Mouse (Mus musculus) c-Kit-positive CD71-negative TER-119-negative erythroid progenitor cells, embryonic 14.5 days (primary cell): Measurements from ENCODE around the gene Isg20l2.

Experiments used
- DNase-seq: peaks from one replicate; pipeline ENCODE4 v3.0.0-alpha.2; 2013; ENCODE audit warnings: low read depth

The Isg20l2 gene

GRCm38 (mm10) chr3:87948378-87949265 lies 18.5 kb downstream of the Isg20l2 start, which contains the start of gene Crabp2:
Gene Crabp2, plus strand, starts transcription at chr3:87948666.
- no peak for DNase-seq

GRCm38 (mm10) chr3:87949266-87949954 lies 19.3 kb downstream of the Isg20l2 start:
- DNase-seq, result no peak

GRCm38 (mm10) chr3:87949955-87950515 lies 19.9 kb downstream of the Isg20l2 start:
- no peak for DNase-seq

DNA sequence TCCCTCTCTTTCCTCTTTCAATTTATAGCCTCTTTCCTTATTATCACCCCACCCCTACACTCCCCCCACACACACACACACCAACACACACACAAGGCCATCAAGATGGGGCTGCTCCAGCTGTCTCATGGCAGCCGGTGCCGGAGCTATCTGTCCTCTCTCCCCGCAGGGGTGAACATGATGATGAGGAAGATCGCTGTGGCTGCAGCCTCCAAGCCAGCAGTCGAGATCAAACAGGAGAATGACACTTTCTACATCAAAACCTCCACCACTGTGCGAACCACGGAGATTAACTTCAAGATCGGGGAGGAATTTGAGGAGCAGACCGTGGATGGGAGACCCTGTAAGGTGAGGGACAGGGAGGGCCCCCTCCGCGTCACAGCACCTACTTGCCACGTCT lies 21.8 kb downstream of the Isg20l2 start:
- no peak for DNase-seq

DNA sequence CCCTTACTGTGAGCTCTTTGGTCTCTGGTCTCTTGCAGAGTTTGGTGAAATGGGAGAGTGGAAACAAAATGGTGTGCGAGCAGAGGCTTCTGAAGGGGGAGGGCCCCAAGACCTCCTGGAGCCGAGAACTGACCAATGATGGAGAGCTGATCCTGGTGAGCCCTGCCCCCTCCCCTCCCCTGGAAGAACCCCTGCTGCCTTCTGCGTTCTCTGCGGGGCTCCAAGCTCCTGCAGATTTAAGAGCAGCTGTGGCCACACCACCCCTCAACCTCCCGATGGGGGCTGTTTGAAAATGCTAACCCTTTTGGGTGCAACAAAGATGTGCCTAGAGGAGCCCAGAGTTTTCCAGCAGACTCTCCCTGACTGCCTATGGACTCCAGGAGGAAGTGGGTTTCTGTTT lies 22.3 kb downstream of the Isg20l2 start:
- DNase-seq, result no peak

DNA sequence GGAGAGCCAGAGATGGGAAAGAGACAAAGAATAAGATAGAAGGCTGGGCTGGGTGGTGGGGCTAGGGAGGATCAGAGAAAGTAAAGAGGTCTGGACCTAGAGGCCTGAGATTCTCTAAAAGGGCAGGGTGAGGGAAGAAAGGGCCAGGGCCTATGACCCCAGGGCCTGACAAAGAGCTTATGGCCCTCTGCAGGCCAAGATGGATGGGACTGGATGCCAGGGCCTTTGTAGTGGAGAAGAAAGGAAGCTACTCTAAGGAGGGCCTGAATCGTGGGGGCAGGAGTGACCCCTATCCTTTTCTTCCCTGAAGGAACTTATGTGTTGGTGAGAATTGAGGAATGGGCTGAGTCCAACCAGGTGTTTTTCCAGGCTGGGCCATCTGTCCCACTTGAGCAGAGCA lies 27.9 kb downstream of the Isg20l2 start:
- DNase-seq, result no peak

GRCm38 (mm10) chr3:87958476-87958875 lies 28.4 kb downstream of the Isg20l2 start:
- DNase-seq, result no peak

GRCm38 (mm10) chr3:87958967-87959366 lies 28.9 kb downstream of the Isg20l2 start:
- no peak for DNase-seq

DNA sequence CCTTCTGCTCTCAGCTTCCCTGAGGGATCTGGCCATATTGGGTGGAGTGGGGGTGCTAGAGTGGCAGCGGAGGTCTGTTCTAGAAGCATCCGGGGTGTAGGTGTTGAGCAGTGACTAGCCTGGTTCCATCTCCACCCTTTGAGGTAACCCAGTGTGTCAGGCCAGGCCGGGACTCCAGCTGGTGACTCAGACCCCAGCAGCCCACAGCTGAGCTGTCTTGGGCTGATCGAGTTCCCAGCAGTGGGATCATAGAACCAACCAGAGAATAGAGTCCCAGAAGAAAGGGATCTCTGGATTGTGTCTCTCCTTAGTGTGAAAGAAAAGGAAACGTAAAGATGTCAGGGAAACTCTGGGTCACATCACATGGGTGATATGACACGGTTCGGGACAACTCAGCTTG lies 29.3 kb downstream of the Isg20l2 start:
- DNase-seq, result no peak

- DNase-seq, result no peak
These were observed 30.1 kb downstream of the Isg20l2 start for GRCm38 (mm10) chr3:87960191-87960585.

DNA sequence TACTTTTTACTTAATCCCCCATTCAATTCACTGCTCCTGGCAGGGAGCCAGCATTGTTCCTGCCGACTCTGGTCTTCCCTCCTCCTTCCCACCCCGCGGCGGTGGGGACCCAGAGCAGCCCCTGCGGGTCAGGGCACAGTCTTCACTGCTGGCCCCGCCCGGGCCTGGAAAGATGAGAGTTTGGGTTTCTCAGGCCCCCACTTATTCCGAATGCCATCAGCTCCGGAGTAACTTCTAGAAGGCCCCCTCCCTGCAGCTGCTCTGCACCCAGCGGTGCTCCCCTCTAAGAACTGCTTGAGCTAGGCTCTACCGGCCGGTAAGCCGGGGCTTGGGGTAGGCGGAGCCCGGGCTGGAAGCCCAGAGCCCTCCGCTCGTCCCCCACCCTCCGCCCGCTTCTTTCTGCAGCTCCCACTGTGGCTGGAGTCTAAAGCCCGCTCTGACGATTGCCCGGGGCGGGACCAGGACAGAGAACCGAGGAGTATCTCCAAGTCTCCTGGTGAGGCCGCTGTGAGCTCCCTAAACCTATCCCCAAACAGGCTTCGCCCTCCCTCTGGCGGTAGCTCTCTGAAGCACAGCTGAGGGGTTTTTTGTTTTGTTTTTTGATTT lies 30.6 kb downstream of the Isg20l2 start:
- DNase-seq, result peak; percentile 84

DNA sequence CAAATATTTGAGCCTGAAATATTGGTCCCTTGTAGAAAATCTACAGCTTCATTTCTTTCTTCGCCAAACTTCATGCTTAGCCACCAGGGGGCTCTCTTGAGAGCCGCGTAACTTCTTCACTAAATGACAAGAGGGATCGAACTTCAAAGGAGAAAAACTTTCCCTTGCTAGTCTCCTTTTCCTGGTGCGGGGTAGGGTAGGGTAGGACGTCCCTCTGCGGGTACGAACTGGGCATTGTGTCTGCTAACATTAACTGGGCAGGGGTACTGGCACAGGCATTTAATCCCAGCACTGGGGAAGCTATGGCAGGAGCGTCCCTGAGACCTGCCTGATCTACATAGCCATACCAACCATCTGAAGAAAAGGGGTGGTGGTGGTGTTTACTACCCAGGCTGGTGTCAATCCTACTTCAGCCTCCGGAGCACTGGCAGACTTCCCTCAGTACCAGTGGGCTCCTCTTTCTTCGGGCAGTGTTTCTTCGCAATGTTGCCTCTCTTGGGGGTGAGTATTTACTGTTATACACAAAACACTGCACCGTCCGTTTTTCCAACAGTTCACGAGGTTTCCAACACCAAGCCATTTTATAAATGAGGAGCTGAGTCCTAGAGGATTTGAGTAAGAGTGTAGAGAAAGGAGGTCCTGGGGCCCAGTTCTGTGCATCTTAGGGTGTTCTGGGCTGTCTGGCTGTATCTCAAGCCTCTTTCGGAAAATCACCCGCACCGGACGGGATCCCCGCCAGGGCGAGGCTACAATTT lies 40.2 kb downstream of the Isg20l2 start:
- DNase-seq, result peak; percentile 60

- DNase-seq, result no peak
These were observed 40.9 kb downstream of the Isg20l2 start, which contains the start of gene Nes for GRCm38 (mm10) chr3:87970939-87971488. Gene Nes, plus strand, starts transcription at chr3:87971078.

- no peak for DNase-seq
These were observed 41.5 kb downstream of the Isg20l2 start for GRCm38 (mm10) chr3:87971489-87972202.

DNA sequence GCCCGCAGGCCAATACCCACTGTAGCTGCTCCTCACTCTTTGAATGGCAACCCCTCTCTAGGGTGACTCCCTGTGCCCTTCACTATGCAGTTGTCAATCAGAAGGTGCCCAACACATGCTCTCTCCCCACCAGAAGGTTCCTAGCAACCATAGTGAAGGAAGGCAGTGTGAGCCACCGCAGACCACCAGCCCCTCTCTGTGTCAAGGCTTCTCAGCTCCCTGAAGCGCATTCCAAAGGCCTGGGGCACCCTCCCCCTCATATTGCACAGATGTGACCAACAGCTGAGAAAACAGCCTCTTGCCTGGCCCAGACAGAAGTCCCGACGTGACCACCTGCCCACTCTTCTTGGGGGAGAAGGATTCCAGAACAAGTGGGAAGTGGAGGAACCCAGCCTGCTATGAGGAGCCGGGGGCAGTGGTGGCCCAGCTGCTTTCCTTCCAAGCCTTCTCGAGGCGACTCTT lies 42.1 kb downstream of the Isg20l2 start:
- DNase-seq, result no peak

- DNase-seq, result no peak
These were observed 42.7 kb downstream of the Isg20l2 start for GRCm38 (mm10) chr3:87972776-87973175.

DNA sequence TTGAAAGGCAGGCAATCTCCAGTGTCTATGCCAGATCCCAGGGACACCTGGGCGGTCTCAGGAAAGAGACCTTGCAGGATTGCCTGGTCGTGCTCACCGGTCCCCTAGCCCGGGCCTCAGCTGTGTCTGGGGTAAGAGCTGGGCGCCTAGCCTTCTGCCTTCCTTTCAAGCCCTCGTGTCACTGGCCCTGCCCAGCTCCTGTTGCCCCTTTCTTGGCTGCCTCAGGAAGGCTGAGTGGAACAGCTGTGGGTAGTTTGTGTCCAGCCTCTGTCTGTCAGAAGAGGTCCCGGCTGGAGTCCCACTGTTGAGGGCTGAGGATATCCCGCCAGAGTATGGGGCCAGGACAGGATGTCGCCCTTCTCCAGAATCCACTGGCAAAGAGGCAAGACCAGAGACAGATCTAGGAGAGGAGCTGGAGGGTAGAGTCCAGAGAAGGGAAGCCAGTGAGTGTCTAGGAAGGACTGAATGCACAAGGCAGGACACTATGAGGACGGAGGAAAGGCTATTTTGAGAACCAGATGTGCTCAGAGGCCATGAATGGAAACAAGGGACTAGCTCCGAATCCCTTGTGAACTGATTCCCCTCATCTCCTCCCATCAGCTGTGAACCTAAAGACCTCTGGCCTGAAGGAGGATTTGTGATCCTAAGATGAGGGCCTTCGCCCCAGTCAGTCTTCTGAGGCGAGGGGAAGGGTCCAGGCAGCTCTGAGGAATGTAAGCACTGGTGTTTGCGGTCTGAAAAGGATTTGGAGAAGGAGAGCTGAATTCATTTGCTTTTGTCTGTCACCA lies 43.7 kb downstream of the Isg20l2 start:
- no peak for DNase-seq

DNA sequence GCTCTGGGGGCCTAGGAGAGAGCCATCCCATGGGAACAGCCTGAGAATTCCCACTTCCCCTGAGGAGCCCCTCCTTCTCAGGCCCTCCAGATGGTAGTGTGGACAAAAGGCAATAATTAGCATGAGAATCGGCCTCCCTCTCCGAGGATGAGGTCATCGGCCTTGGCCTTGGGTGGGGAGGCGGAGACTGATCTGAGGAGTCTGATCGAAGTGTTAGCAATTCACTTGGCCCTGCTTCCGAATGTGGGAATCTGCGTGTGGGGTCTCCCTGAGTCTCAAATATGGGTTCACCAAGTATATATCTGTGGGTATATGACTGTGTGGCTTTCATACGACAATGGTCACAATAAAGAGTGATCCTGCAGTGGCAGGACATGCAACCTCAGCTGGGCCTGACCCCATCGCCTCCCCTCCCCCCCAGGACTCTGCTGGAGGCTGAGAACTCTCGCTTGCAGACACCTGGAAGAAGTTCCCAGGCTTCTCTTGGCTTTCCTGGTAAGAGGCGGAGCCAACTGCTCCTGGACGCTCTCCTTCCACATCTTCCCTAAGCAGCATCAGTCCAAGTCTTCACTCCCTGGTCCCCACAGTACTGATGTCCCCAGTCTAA lies 44.4 kb downstream of the Isg20l2 start:
- no peak for DNase-seq

DNA sequence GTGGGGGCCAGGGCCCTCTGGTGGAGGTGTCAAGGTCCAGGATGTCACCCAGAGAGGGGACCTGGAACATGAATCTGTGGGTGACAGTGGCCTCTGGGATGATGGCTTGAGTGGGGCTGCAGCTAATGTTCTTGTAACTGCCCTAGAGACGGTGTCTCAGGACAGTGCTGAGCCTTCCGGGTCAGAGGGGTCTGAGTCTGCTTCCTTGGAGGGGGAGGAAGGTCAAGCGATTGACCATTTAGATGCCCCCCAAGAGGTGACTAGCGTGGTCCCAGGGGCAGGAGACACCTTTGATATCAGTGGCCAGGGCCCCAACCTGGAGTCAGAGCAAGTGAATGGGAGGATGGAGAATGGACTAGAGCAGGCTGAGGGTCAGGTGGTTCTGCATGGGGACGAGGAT lies 49.4 kb downstream of the Isg20l2 start:
- DNase-seq, result no peak
